Mouse (Mus musculus) stomach, postnatal 0 days (tissue): ENCODE measurements around the gene Mast2. TPM values are rescaled to one million over a fixed set of nuclear protein-coding genes. Genes with fewer than 3 reads are reported as not detected.
A peak's percentile ranks its signal among the peaks of the same experiment; 100 is the strongest.

ENCODE experiments used
- ATAC-seq: fragments of 200-750 bp; cut with Nextera tagmentation; 2 replicates; pipeline ENCODE4 v1.8.0; 2017; ENCODE audit not compliant: low FRiP score, low TSS enrichment
- DNase-seq: peaks from one replicate; pipeline ENCODE4 v3.0.0-alpha.2; 2016; ENCODE audit warnings: low spot score
- H3K27ac ChIP-seq: fragments of 300-500 bp; sonication (generic); replicated peaks from 2 replicates; pipeline ENCODE4 v1.5.1; 2014; ENCODE audit warnings: mild to moderate bottlenecking, control low read depth
- H3K27me3 ChIP-seq: fragments of 300-500 bp; sonication (generic); 2 replicates; pipeline ENCODE4 v1.6.1; 2014; ENCODE audit warnings: low read length; ENCODE audit not compliant: control insufficient read depth, insufficient read depth
- H3K36me3 ChIP-seq: fragments of 300-500 bp; sonication (generic); 2 replicates; pipeline ENCODE4 v1.6.1; 2014; ENCODE audit warnings: low read length, mixed read lengths; ENCODE audit not compliant: control insufficient read depth, insufficient read depth
- H3K4me1 ChIP-seq: fragments of 300-500 bp; sonication (generic); replicated peaks from 2 replicates; pipeline ENCODE4 v1.6.1; 2014; ENCODE audit warnings: antibody characterized with exemption; ENCODE audit not compliant: control insufficient read depth, insufficient read depth
- H3K4me2 ChIP-seq: fragments of 300-500 bp; sonication (generic); replicated peaks from 2 replicates; pipeline ENCODE4 v1.6.1; 2014; ENCODE audit warnings: low read depth, mild to moderate bottlenecking, control low read depth, moderate library complexity
- H3K4me3 ChIP-seq: fragments of 300-500 bp; sonication (generic); 2 replicates; pipeline ENCODE4 v1.5.1; 2014; ENCODE audit warnings: low read depth, low read length, control low read depth
- H3K9ac ChIP-seq: fragments of 300-500 bp; sonication (generic); 2 replicates; pipeline ENCODE4 v1.6.1; 2014; ENCODE audit warnings: mild to moderate bottlenecking, low read length, control low read depth, mixed read lengths
- H3K9me3 ChIP-seq: fragments of 300-500 bp; sonication (generic); 2 replicates; pipeline ENCODE4 v1.6.1; 2016; ENCODE audit warnings: low read length; ENCODE audit not compliant: control insufficient read depth
- CTCF ChIP-seq: IDR thresholded peaks from 2 replicates; pipeline ENCODE4 v1.5.1; 2016; ENCODE audit warnings: antibody characterized with exemption, low read depth, mild to moderate bottlenecking, moderate library complexity
- EP300 ChIP-seq: optimal IDR thresholded peaks from 2 replicates; pipeline ENCODE3; 2016; ENCODE audit warnings: antibody characterized with exemption
- WGBS: fragments of 180-500 bp; shearing (Covaris S2); extraction: QIAGEN DNeasy Blood & Tissue Kit; methylation state at CpG from one replicate; pipeline ENCODE4 v1.1.7; 2014; 5-methylcytosine and 5-hydroxymethylcytosine counted together
- polyA plus RNA-seq: library from polyadenylated mRNA; unstranded; fragments of >200 nt; fragmentation: Nextera tagmentation; extraction: Ambion mirVana; gene quantifications from 2 replicates; pipeline ENCODE4 v1.2.1, GENCODE M21; 2015

The Mast2 gene
- polyA plus RNA-seq, 1 experiment from 2014 or later, result 5.1 TPM

DNA sequence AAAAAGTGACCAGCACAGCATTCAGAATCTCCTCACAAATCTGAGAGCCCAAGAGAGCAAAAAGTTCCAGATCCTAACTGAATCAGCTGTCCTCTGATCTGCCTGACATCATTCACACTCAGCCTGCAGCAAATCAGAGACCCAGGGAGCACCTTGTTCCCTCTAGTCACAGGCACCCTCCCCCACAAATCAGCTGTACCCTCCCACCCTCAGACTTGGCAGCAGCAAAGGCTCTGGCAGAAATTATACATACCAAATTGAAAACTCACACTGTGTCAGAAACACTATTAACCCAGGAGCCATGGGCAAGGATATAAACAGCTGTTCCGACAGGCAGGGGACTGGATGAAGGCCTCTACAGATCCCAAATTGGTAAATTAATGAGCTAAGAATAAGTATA is 92.3 kb downstream of the Mast2 start:
- 39% methylated on average over 1 of the region's 1 CpGs for WGBS
- Histone ChIP-seq H3K9ac (no peak overlapping the region), H3K4me3 (no peak overlapping the region), H3K4me1 (no peaks in the 10 kb centered on the region), H3K27me3 (no peaks in the 10 kb centered on the region), H3K9me3 (no peaks in the 10 kb centered on the region), H3K4me2 (no peak overlapping the region), H3K27ac (no peak overlapping the region), H3K36me3 (no peaks in the 10 kb centered on the region)
- ATAC-seq (no peak), DNase-seq (peak; percentile 33)
- TF ChIP-seq EP300 (no peak), CTCF (no peak)

DNA sequence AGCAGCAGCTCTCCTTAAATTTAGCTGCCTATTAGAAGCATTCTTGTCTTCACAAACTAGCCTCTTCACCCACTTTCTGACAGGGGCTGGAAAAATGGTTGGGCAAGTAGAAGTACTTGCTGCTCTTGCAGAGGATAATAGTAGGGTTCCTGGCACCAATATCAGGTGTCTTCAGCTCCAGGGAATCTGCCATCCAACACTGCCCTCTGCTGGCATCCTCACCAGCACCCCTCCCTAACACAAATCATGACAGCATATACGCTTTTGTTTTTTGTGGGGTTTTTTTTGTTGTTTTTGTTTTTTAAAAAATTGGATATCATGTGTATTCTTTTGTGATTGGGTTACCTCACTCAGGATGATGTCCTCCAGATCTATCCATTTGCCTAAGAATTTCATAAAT is 105.9 kb downstream of the Mast2 start:
- no peak for TF ChIP-seq EP300
- peak; percentile 46 for TF ChIP-seq CTCF
- Histone ChIP-seq H3K9me3 (no peaks in the 10 kb centered on the region), H3K27ac (no peak overlapping the region), H3K36me3 (no peaks in the 10 kb centered on the region), H3K4me1 (no peaks in the 10 kb centered on the region), H3K4me3 (no peak overlapping the region), H3K4me2 (no peak overlapping the region), H3K9ac (no peak overlapping the region), H3K27me3 (no peaks in the 10 kb centered on the region)
- WGBS, result 100% methylated on average over 1 of the region's 1 CpGs
- DNase-seq (no peak), ATAC-seq (no peak)

DNA sequence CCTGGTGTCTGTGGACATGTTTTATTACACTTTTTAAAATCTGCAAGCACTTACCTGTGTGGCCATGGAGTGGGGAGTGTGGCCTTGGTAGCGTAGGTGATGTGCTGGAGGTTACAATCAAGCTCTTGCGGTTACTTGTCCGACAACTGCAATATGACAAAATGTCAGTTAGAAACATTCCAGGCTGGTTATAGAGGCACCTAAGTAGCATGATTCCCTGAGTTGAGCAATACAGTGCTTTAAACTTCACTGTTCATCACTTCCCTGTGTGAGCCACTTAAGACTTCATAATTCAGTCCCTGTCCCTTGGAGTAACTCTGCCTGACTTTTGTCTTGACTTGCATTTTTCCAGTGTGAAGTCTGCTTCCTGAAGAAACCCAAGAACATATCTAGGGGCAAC is 111.1 kb downstream of the Mast2 start:
- Histone ChIP-seq H3K27ac (no peak overlapping the region), H3K9ac (no peak overlapping the region), H3K9me3 (no peaks in the 10 kb centered on the region), H3K36me3 (no peaks in the 10 kb centered on the region), H3K4me1 (no peaks in the 10 kb centered on the region), H3K4me3 (no peak overlapping the region), H3K4me2 (no peak overlapping the region), H3K27me3 (no peaks in the 10 kb centered on the region)
- TF ChIP-seq EP300 (no peak), CTCF (no peak)
- no peak for DNase-seq
- WGBS, result 86% methylated on average over 3 of the region's 3 CpGs
- no peak for ATAC-seq

GRCm38 (mm10) chr4:116352496-116352895 is 111.5 kb downstream of the Mast2 start:
- Histone ChIP-seq H3K4me3 (no peak overlapping the region), H3K36me3 (no peaks in the 10 kb centered on the region), H3K4me2 (no peak overlapping the region), H3K9ac (no peak overlapping the region), H3K27ac (no peak overlapping the region), H3K27me3 (no peaks in the 10 kb centered on the region), H3K9me3 (no peaks in the 10 kb centered on the region), H3K4me1 (no peaks in the 10 kb centered on the region)
- 75% methylated on average over 3 of the region's 3 CpGs for WGBS
- no peak for ATAC-seq
- DNase-seq, result peak; percentile 34
- TF ChIP-seq CTCF (no peak), EP300 (no peak)

- Histone ChIP-seq H3K4me3 (no peak overlapping the region), H3K27me3 (no peaks in the 10 kb centered on the region), H3K9me3 (no peaks in the 10 kb centered on the region), H3K36me3 (no peaks in the 10 kb centered on the region), H3K4me2 (no peak overlapping the region), H3K4me1 (no peaks in the 10 kb centered on the region), H3K9ac (no peak overlapping the region), H3K27ac (no peak overlapping the region)
- peak; percentile 62 for DNase-seq
- ATAC-seq, result no peak
- TF ChIP-seq CTCF (peak; percentile 89), EP300 (no peak)
Observed at GRCm38 (mm10) chr4:116342119-116342518, 121.9 kb downstream of the Mast2 start.

DNA sequence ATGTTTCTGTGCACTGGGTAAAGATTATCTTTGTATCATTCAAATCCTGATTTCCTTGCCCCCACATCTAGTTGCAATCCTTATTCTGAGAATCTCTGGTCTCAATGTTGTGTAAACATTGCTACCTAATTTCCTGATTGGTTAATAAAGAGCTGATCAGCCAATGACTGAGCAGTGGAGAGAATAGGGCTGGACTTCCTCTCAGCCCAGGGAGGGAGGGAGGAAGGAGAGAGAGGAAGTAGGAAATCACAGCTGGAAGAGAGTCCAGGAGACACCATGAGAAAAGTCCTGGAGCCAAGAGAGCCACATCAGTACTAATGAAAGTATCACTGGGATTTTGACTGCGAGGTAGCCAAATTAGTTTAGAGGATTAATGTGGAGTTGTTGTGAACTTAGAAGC is 127.7 kb downstream of the Mast2 start:
- DNase-seq (no peak), ATAC-seq (no peak)
- Histone ChIP-seq H3K4me1 (no peaks in the 10 kb centered on the region), H3K36me3 (no peaks in the 10 kb centered on the region), H3K4me2 (no peak overlapping the region), H3K9ac (no peak overlapping the region), H3K9me3 (no peaks in the 10 kb centered on the region), H3K27me3 (no peaks in the 10 kb centered on the region), H3K27ac (no peak overlapping the region), H3K4me3 (no peak overlapping the region)
- 76% methylated on average over 1 of the region's 1 CpGs for whole genome bisulfite sequencing
- TF ChIP-seq CTCF, result no peak
- no peak for TF ChIP-seq EP300
